Mouse (Mus musculus) small intestine, adult 2 months (tissue): ENCODE measurements around the gene Rps25.

Experiments used
- CTCF ChIP-seq: fragments of 200-500 bp; IDR thresholded peaks from 2 replicates; pipeline ENCODE4 v1.5.1; 2012; ENCODE audit warnings: low read depth, mild to moderate bottlenecking, control low read depth, inconsistent platforms, low read length, moderate library complexity, mixed read lengths; ENCODE audit not compliant: insufficient replicate concordance, insufficient read length; ENCODE audit errors: extremely low read depth
- POLR2A ChIP-seq: fragments of 200-500 bp; IDR thresholded peaks from 2 replicates; pipeline ENCODE4 v1.6.1; 2012; ENCODE audit warnings: low read depth, mild to moderate bottlenecking, control low read depth, inconsistent platforms, low read length, moderate library complexity

DNA sequence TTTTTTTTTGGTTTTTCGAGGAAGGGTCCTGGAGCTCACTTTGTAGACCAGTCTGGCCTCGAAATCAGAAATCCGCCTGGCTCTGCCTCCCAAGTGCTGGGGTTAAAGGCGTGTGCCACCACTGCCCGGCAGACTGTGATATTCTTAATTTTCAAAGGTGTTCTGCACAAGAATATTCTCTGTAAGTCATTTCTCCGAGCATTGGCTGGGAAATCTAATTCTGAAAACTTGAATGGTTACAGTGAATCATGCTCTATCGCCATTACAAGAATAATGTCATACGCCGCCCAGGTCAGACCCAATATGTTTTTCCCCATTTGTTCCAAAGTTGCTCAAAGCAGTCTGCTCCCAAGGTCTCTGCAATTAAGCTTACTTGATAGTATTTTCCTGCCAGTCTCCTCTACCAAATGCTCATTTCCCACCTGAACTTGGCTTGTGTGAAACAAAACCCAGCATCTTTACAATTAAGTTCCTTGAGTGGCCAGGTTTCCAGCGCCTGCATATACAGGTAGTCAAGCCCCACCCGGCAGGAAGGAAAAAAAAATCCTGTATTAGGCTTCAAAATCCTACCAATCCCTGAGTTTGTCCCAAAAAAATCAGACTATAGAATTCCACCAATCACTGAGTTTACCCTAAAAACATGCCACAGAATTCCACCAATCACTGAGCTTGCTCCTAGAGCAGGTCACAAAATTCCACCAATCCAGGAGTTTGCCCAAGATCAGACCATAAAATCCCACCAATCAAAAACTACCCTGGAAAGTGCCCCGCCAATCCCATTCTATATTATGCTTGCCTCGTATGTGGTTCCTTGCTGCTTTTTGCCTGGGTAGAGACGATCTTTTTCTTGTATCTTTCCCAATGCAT is 11.8 kb downstream of the Rps25 start, which contains the start of gene Ccdc84:
- no peak for TF ChIP-seq CTCF
- no peak for TF ChIP-seq POLR2A
